Mouse (Mus musculus) cerebellum, adult 18-20 months (tissue): ENCODE measurements at regions not wholly inside any gene's neighbourhood (a gene's known extent, or its start where the extent isn't known, plus 50 kb on each side); places are given as distances from the start of the nearest gene placed in this dataset.

Experiments
- DNase-seq, 2 experiments: peaks; one replicate each; pipeline ENCODE4 v3.0.0; 2021

GRCm38 (mm10) chr10:71754799-71755198 lies 407.2 kb downstream of the Ipmk start:
- no peak for DNase-seq

GRCm38 (mm10) chr10:71778903-71779302 lies 431.3 kb downstream of the Ipmk start:
- DNase-seq = no peak

GRCm38 (mm10) chr10:71789241-71789640 lies 441.7 kb downstream of the Ipmk start:
- DNase-seq = no peak

- no peak for DNase-seq
Observed at GRCm38 (mm10) chr10:71789936-71790335, 442.4 kb downstream of the Ipmk start.

- no peak for DNase-seq
Observed at GRCm38 (mm10) chr10:71798638-71799037, 451.1 kb downstream of the Ipmk start.

GRCm38 (mm10) chr10:71802457-71802856 lies 454.9 kb downstream of the Ipmk start:
- no peak for DNase-seq

- DNase-seq = no peak
Observed at GRCm38 (mm10) chr10:71832633-71833032, 485.1 kb downstream of the Ipmk start.

GRCm38 (mm10) chr10:71835018-71835417 lies 487.5 kb downstream of the Ipmk start:
- DNase-seq = no peak

- no peak for DNase-seq
Observed at GRCm38 (mm10) chr10:71857089-71857488, 509.5 kb downstream of the Ipmk start.

- peak; percentile 7 to 25 for DNase-seq
Observed at GRCm38 (mm10) chr10:71857518-71857973, 510.0 kb downstream of the Ipmk start.

- no peak for DNase-seq
Observed at GRCm38 (mm10) chr10:71893726-71894125, 546.2 kb downstream of the Ipmk start.

GRCm38 (mm10) chr10:71905029-71905428 lies 557.5 kb downstream of the Ipmk start:
- DNase-seq = no peak
